ENCODE assay signal across 8 mouse cellular contexts in the genomic region with DNA sequence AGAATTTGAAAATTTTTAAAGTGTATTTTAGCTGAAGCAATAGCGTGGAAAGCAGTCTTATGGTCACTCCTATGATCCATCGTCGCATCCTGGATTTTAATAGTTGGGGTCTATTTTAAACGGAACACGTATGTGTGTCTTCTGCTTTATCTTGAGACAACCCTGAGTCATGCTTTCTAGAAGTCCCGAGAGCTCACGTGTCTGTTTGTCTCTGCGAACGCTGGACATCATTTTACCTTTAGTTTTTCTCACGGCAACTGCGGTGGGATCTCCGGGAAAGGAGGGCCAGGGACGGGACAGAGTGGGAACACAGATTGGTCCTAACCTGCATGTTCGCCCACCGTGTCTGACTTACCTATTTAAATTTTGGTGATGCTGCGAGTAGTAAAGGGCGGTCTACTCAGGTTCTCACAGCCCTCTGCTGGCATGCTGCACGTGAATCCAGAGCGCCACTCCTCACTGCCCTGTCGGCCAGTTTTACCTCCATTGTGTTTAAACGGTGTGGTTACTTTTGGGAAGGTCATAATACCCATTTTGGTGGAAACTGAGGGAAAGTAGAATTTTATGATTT. TPM values are rescaled to one million over a fixed set of nuclear protein-coding genes. Genes with fewer than 3 reads are reported as not detected.
DNase-seq lines count a peak whose midpoint lies in the region; ATAC-seq and TF ChIP-seq lines count a peak whose summit lies in the region.

No protein-coding gene starts in this region.

- H3K4me2 ChIP-seq in kidney, embryonic 15.5 days = peak overlapping the region; percentile 82
- peak overlapping the region; percentile 87 for H3K4me2 ChIP-seq in midbrain, embryonic 14.5 days (ENCODE audit: low read length)

- H3K9me3 ChIP-seq in G1E (replicated peaks) = no peaks in the 10 kb centered on the region
- no peaks in the 10 kb centered on the region for H3K9me3 ChIP-seq in forebrain, embryonic 10.5 days
- no peaks in the 10 kb centered on the region for H3K9me3 ChIP-seq in kidney, embryonic 15.5 days (replicated peaks)
- H3K9me3 ChIP-seq in midbrain, embryonic 14.5 days (ENCODE audit: control insufficient read depth, low read length) = no peaks in the 10 kb centered on the region

- no peaks in the 10 kb centered on the region for H3K27me3 ChIP-seq in G1E (ENCODE audit: insufficient read depth, low read length)
- peaks cover 33% of the 10 kb centered on the region for H3K27me3 ChIP-seq in forebrain, embryonic 10.5 days (ENCODE audit: poor library complexity, severe bottlenecking)
- no peaks in the 10 kb centered on the region for H3K27me3 ChIP-seq in kidney, embryonic 15.5 days
- peaks cover 15% of the 10 kb centered on the region for H3K27me3 ChIP-seq in midbrain, embryonic 14.5 days (ENCODE audit: control insufficient read depth, insufficient read depth, low read length)

- no peak for ATAC-seq in CD4-positive, CD25-positive, alpha-beta regulatory T cell, adult 4 months
- ATAC-seq in G1E (ENCODE audit: extremely low read depth, insufficient number of reproducible peaks, low FRiP score, poor library complexity, severe bottlenecking) = no peak
- ATAC-seq in kidney, embryonic 15.5 days (replicated peaks; ENCODE audit: low FRiP score) = no peak
- ATAC-seq in midbrain, embryonic 14.5 days (ENCODE audit: low FRiP score, low TSS enrichment) = no peak

- peak overlapping the region; percentile 16; the same call in 1 of the 2 replicates for H3K4me3 ChIP-seq in G1E (ENCODE audit: low read depth, low read length)
- H3K4me3 ChIP-seq in forebrain, embryonic 10.5 days = peak overlapping the region; percentile 72
- H3K4me3 ChIP-seq in kidney, embryonic 15.5 days (replicated peaks) = peak overlapping the region; percentile 79
- H3K4me3 ChIP-seq in midbrain, embryonic 14.5 days (replicated peaks; ENCODE audit: low read depth, low read length) = peak overlapping the region; percentile 56

- 0 out of 2 replicates have a peak overlapping the region, but pooled peaks have one; percentile 1 for H3K9ac ChIP-seq in kidney, embryonic 15.5 days
- peak overlapping the region; percentile 79; the same call in 1 of the 2 replicates for H3K9ac ChIP-seq in midbrain, embryonic 14.5 days (replicated peaks; ENCODE audit: low read length)

- WGBS in forebrain, embryonic 10.5 days = 12% methylated on average over 21 of the region's 21 CpGs
- 14% methylated on average over 21 of the region's 21 CpGs for WGBS in kidney, embryonic 15.5 days
- 13% methylated on average over 21 of the region's 21 CpGs for WGBS in midbrain, embryonic 14.5 days

- DNase-seq in CD4-positive, CD25-positive, alpha-beta regulatory T cell, adult 2 months (ENCODE audit: low read depth, low spot score) = peak; percentile 11
- DNase-seq in G1E (ENCODE audit: low spot score) = no peak
- peak; percentile 27 for DNase-seq in forebrain, embryonic 10.5 days (ENCODE audit: extremely low spot score, low spot score)
- DNase-seq in midbrain, embryonic 14.5 days = peak; percentile 39
- no peak for DNase-seq in T-cell, adult 2 months (ENCODE audit: low spot score)
- no peak for DNase-seq in spleen, postnatal 4 days (ENCODE audit: low spot score in 2 of 2)

- TF ChIP-seq CTCF in G1E (IDR thresholded peaks at IDR 0.05; ENCODE audit: low read depth, low read length) = no peak

- H3K36me3 ChIP-seq in G1E (replicated peaks) = no peaks in the 10 kb centered on the region
- H3K36me3 ChIP-seq in forebrain, embryonic 10.5 days (replicated peaks) = no peaks in the 10 kb centered on the region
- no peaks in the 10 kb centered on the region for H3K36me3 ChIP-seq in kidney, embryonic 15.5 days
- H3K36me3 ChIP-seq in midbrain, embryonic 14.5 days (ENCODE audit: control insufficient read depth, insufficient read depth, low read length) = no peaks in the 10 kb centered on the region

- peaks cover 14% of the 10 kb centered on the region for H3K4me1 ChIP-seq in G1E (ENCODE audit: insufficient read depth, low read depth, low read length)
- H3K4me1 ChIP-seq in forebrain, embryonic 10.5 days = peaks cover 55% of the 10 kb centered on the region
- H3K4me1 ChIP-seq in kidney, embryonic 15.5 days = peaks cover 34% of the 10 kb centered on the region
- H3K4me1 ChIP-seq in midbrain, embryonic 14.5 days (ENCODE audit: control insufficient read depth, insufficient read depth, low read length) = peaks cover 19% of the 10 kb centered on the region; the same call in 1 of the 2 replicates

- H3K27ac ChIP-seq in forebrain, embryonic 10.5 days = peak overlapping the region; percentile 20; the same call in 1 of the 2 replicates
- H3K27ac ChIP-seq in kidney, embryonic 15.5 days = no peak overlapping the region
- H3K27ac ChIP-seq in midbrain, embryonic 14.5 days (replicated peaks; ENCODE audit: low read depth, low read length) = no peak overlapping the region

RNA-seq across cellular contexts. Expression of gene Kctd6, which starts 1.4 kb away (rescaled TPM):
- 1 to 10 TPM; 2.0 to 3.4 TPM for polyA plus RNA-seq in CD4-positive, CD25-positive, alpha-beta regulatory T cell, adult 4 months (2017; shearing (Covaris generic))
- 3.1 and 4.6 TPM in 2 replicates for total RNA-seq in G1E (2014; fragmentation: Nextera tagmentation)
- total RNA-seq in G1E (2017) = 9.3 and 9.9 TPM in 2 replicates
- 0.64 and 0.70 TPM in 2 replicates for polyA plus RNA-seq in G1E (2012)
- 2.8 and 3.1 TPM in 2 replicates for polyA plus RNA-seq in forebrain, embryonic 10.5 days (2016; fragmentation: Nextera tagmentation; extraction: Ambion mirVana)
- 9.0 and 9.3 TPM in 2 replicates for polyA plus RNA-seq in kidney, embryonic 15.5 days (2015; fragmentation: Nextera tagmentation; extraction: Ambion mirVana)
- polyA plus RNA-seq in midbrain, embryonic 14.5 days (2014; fragmentation: Nextera tagmentation; extraction: Ambion mirVana) = 9.1 and 11.6 TPM in 2 replicates

RNA-seq across cellular contexts. Expression of gene Pdhb, which starts 42.5 kb away (rescaled TPM):
- polyA plus RNA-seq in CD4-positive, CD25-positive, alpha-beta regulatory T cell, adult 4 months (2017; shearing (Covaris generic)) = 100 to 1,000 TPM; 139 to 163 TPM
- total RNA-seq in G1E (2014; fragmentation: Nextera tagmentation) (76.1 and 91.4 TPM in 2 replicates), G1E (2017) (141 and 182 TPM in 2 replicates)
- polyA plus RNA-seq in G1E (2012) = 72.1 and 79.4 TPM in 2 replicates
- 205 and 209 TPM in 2 replicates for polyA plus RNA-seq in forebrain, embryonic 10.5 days (2016; fragmentation: Nextera tagmentation; extraction: Ambion mirVana)
- 235 and 241 TPM in 2 replicates for polyA plus RNA-seq in kidney, embryonic 15.5 days (2015; fragmentation: Nextera tagmentation; extraction: Ambion mirVana)
- polyA plus RNA-seq in midbrain, embryonic 14.5 days (2014; fragmentation: Nextera tagmentation; extraction: Ambion mirVana) = 242 and 245 TPM in 2 replicates

RNA-seq across cellular contexts. Expression of gene Acox2, which starts 43.9 kb away (rescaled TPM):
- not detected for polyA plus RNA-seq in CD4-positive, CD25-positive, alpha-beta regulatory T cell, adult 4 months (2017; shearing (Covaris generic))
- total RNA-seq in G1E (2014; fragmentation: Nextera tagmentation) (not detected in 2 replicates), G1E (2017) (not detected in 2 replicates)
- polyA plus RNA-seq in G1E (2012) = not detected in 2 replicates
- polyA plus RNA-seq in forebrain, embryonic 10.5 days (2016; fragmentation: Nextera tagmentation; extraction: Ambion mirVana) = not detected in 2 replicates
- 0.94 and 1.1 TPM in 2 replicates for polyA plus RNA-seq in kidney, embryonic 15.5 days (2015; fragmentation: Nextera tagmentation; extraction: Ambion mirVana)
- not detected in 2 replicates for polyA plus RNA-seq in midbrain, embryonic 14.5 days (2014; fragmentation: Nextera tagmentation; extraction: Ambion mirVana)

Comparison
In these comparisons a context has a peak if more than half of its experiments do, and no peak if none do; other contexts are left out.
1. DNase-seq: peak in CD4-positive, CD25-positive, alpha-beta regulatory T cell, adult 2 months (single experiment), forebrain, embryonic 10.5 days (single experiment) and midbrain, embryonic 14.5 days (single experiment); none in G1E (single experiment), T-cell, adult 2 months (single experiment) and spleen, postnatal 4 days (0 of 2).
2. H3K4me3 ChIP-seq: peak in every context shown above with its lines; median percentile 79 in kidney, embryonic 15.5 days; 72 in forebrain, embryonic 10.5 days; 56 in midbrain, embryonic 14.5 days; 16 in G1E.